Mouse (Mus musculus) megakaryocyte-erythroid progenitor cell, adult 5-6 weeks (primary cell): ENCODE results near the gene Mllt3. TPM values are rescaled to one million over a fixed set of nuclear protein-coding genes. Genes with fewer than 3 reads are reported as not detected.

ENCODE experiments used
- ATAC-seq: replicated peaks from 2 replicates; pipeline ENCODE4 v1.8.0; 2016; ENCODE audit warnings: mild to moderate bottlenecking, inconsistent platforms; ENCODE audit not compliant: severe bottlenecking, poor library complexity, low FRiP score, low TSS enrichment
- total RNA-seq, 2 experiments: library from RNA; stranded (forward) in 1 of 2; stranded (reverse) in 1 of 2; fragments of 200-1000, 215-1000 nt in 1 of 2; fragments of >200 nt in 1 of 2; fragmentation: Nextera tagmentation in 1 of 2; gene quantifications; 2 replicates each; pipeline ENCODE4 v1.2.3; 2014 to 2017

Gene Mllt3
- total RNA-seq, 2 experiments from 2014 or later: 74.7 to 125 TPM

DNA sequence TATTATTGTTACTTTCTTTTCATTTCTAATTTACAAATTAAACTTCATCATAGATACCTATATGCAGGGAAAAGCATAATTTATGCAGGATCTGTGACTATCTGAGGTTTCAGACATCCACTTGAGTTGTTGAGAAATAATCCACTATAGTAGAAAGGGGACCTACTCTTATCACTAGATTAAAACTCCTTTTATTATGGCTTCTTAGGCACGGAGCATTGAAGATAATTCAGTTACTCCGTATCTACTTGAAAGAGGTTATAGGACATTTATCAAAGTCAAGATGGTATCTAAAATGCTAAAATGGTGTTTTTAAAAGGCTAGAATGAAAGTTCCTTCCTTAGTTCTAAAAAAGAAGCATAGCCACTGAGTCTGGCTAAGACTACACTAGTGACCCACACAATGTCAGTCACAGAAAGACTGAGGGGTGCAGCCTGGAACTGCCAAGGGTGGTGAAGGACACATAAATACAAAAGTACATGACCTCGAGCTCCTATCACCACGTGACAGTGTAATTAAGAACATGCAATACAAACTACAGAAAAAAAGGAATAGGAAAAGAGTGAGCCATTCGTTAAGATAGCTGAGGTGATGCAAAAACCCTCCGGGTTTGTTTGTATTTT, 127.9 kb downstream of the Mllt3 start:
- no peak; the same call in 1 of the 2 replicates for ATAC-seq

DNA sequence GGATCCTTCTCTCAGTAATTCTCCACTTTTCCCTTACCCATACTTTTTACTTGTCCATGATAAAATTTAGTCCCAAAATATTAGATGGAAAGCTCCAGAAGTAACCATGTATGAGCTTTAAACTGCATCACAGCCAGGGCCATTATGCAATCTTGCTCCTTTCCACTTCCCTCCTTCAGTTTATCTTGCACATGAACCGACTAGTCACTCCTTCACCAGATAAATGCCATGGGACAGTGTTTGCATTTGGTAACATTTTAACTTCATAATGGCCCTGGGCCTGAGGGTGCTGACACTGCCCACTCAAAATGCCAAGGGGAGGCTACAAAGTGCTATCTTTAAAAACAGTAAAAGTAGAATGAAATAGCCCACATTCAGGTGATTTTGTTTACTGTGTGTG, 128.4 kb downstream of the Mllt3 start:
- peak; percentile 53; the same call in 1 of the 2 replicates for ATAC-seq

DNA sequence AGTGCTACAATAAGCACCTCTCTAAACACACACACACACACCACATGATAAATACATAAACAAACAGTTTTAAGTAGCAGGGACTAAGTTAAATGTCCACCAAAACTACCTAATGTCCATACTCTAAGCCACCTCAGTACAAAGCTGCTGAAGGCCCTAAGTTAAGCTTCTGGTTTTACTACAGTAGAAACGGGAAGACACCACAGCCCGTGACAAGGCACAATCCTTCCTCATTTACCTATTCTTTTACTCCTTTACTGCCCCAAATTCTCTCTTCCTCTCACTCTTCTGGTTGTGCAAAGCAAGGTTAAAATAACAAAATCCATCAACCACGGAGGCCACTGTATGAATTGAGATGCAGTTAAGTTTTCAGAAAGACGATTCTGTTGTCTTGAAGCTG, 130.6 kb downstream of the Mllt3 start:
- no peak for ATAC-seq

DNA sequence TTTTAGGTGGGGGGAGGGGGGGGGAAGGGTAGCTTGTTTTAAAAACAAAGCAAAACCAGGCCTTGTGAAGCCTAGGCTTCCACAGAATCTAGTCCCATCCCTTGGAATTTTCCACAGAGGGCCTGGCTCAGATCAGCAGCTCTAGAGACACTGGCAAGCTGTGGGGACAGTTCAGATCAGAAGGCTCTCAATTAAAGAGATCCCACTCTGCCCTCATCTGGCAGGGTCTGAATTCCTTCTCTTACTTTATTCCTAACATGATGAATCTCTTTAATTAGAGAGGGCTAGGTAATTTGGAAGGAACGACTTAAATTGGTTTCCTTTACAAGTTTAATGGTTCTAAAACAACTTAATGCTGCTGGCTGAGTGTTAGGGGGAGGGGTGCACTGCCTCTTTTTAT, 132.0 kb downstream of the Mllt3 start:
- no peak for ATAC-seq

DNA sequence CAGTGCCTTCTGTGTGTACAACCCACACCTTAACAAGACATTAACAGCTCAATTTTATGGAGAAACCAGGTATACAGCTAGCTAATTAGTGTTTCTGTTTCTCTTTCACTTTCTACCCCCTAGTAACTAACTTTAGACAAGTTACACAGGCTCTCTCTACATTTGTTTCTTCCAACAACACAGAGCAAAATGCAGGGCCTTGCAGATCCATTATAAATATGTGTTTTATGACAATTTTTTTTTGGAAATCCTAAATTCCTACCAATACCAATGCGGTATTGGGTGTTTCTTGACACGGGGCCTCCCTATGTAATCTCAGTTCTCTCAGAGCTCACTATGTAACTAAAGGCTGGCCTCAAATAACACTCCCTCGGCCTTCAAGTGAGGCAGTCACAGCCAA, 139.7 kb downstream of the Mllt3 start:
- ATAC-seq: no peak

DNA sequence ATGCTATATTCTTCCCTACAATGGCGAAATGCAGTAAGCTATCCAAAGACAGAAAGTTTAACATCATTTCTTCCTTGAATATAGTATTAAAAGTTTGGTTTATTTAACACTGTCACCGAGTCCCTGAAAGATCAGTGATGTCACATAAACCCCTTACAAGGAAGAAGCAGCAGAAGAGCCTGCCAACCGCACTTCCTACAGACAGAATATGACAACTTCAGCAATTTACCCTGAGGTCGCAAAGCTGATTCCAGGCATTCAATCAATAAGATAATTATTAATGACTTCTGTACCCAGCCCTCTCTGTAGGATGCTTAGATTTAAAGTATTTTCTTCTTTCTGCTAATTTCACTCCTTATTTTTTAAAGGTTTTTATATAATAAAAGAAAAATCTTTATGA, 140.2 kb downstream of the Mllt3 start:
- ATAC-seq: no peak

DNA sequence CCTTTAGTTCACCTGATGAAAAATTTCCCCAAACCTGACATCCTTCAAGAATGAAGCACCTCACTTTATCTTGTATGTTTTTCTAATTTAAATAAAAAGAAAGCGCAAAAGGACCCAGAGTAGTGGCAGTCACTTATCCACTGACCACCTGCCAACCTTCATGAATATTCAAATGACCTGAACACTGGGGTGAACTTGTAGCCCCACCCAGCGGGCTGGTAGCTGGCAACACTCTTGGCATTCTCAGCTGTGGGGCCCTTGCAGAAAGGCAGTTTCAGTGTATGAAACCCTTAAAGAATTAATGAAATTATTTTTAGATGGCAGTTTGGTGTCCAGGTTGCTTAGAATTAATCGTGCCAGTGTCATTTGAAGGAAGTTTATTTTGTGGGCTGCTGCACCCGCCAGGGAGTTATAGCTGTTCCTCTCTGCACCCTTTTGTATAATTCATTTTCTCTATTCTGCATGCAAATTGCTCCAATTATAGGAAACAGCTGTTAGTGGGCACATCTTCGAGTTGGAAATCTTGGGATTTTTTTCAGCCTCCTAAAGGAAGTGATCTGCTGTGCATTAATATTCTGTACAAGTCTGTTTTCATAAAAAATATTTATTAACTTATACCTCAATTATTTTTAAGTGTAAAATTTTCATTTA, 149.8 kb downstream of the Mllt3 start:
- 0 out of 2 replicates have a peak, but pooled peaks have one; percentile 52 for ATAC-seq

DNA sequence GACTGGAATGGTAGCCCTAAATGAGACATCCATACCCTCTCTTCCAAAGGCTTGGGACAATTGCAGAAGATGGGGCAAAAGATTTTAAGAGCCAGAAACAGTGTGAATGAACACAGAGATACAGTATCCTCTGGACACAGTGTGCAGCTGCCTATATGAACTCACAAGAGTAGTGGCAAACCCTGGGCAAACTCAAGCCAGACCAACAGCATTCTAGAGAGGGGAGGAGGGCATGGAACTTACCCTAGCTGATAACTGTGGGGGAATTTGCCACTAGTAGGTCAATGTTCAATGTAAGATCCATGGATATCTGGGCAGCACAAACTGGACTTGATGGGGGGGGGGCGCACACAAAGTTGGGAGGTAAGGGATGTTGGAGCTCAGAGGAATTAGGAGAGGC, 151.2 kb downstream of the Mllt3 start:
- no peak for ATAC-seq

DNA sequence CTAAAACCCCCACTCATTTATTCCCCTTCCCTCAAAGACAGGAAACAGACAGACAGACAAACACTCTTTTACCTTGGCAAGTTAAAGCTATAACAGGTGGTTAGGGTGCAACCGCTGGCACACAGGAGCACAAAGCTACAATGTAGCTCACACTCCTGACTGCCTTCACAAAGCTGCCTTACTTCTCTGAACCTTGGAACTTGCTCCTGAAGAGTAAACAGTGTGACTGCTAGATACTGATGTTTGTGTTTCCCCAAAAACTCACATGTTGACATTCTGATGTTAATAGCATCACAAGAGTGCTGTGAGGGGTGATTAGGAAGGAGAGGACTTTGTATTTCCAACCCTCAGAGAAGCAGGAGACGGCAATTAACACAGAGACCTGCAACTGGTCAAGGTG, 151.6 kb downstream of the Mllt3 start:
- no peak for ATAC-seq

DNA sequence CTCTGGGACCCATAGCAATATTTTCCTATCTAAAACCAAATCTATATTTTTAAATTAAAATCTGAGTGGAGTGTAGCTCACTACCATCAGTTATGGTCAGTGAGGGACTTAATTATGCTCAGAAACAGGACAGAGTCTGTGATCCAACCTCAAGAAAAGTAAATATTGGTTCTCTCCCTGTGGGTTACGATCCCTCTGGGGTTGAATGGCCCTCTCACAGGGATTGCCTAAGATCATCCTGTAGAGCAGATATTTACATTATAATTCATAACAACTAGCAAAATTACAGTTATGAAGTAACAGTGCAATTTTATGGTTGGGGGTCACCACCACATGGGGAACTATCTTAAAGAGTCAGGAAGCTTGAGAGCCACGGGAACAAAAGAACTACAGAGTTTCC, 152.9 kb downstream of the Mllt3 start:
- ATAC-seq: no peak

DNA sequence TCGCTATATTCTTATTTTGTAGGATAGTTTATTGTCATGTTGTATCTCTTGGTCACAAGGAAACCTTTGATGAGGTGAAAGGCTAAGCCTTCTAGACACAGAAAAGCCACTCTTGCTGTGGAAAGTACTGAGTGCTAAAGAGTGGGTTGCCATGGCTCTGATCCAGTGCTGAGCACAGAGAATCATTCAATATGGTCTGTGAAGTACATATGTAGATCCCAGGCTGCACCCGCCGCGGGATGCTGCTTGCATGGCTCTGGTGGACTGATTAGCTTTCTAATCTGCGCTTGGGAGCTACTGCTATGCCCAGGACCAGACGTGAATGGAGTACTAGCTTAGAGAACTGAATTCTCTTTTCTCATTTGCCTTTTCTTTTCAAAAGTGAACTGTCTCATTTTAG, 154.5 kb downstream of the Mllt3 start:
- ATAC-seq: no peak

DNA sequence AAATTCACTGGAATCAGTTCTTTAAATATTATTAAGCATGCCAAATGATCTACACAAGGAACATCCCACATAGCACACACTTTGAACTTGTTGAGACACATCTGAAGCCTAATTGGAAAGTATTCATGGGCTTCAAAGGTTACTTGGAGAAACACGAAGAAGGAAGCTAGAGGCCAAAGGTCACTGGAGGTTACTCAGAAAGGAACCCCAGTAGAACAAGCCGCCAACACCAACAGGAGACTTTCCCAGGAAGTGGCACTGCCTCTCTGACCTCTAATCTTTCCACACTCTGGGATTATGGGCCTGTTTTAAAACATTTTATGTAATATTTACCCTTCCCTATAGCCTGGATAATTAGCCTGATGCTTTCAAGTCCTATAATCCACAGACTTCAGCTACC, 162.6 kb downstream of the Mllt3 start:
- no peak for ATAC-seq

DNA sequence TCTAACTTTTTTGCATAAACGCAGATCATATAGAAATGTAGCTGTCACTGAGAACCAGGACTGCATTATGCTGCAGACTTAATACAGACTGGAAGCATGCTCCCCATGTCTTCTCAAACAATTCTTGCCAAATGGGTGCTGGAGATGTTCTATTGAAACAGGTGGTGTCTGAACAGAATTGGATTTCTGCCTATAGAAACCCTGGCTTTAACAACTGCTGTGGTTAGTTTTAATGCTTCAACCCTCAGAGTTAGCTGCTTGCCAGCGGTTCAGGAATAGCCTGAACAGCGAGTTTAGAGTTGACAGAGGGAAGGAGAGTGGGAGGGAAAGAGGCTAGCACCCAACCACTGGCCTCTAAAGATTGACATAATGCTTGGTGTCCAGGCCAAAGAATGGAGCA, 166.6 kb downstream of the Mllt3 start:
- no peak for ATAC-seq

DNA sequence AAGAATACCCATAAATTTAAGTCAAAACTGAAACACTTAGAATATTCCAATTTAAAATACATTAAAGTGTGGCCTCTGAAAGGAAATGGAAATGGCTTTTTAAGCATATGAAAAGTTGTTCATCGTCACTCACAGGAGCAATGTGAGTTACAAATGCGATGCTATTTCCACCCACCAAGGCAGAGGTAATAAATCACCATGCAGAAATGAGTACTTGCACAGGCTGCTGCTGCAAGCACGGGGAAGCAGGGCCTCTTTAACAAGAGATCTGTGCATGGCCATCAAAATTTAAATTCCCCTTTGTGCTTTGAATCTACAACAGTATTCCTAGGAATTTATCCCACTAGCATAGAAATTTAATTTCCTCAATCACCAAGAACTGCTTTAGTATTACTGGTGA, 167.3 kb downstream of the Mllt3 start:
- no peak for ATAC-seq

DNA sequence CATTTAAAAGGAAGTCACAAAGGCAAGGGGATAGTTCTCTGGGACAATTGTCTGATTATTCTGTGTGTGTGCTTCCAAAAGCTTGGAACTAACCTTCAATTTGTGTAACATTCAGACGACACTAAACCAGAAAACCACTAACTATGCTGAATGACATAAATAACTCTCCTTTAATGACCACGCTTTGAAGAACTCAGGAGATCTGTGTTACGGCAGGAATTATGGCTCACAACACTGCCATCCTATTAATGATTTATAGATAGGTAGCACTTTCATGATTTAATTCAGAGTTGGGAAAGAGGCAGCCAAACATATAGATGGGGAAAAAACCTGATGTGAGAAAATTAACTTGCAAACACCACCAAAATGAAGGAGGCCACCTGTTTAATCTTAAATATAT, 168.1 kb downstream of the Mllt3 start:
- ATAC-seq: no peak

DNA sequence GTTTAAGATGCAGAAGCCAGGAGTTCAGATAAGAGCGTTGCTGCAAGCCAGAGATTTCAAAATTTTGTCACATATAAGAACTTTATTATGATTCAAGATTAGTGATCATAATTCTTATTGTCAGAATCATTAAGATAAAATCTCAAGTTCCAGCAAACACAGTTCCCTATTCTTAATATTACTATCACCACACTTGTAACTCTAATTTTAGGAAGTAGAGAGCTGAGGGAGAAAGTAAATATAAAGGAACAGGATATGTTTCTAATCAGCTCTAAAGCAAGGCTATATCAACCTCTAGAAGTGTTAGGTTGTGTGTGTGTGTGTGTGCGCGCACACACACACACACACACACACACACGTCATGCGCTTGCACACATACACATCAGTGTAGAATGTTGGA, 170.0 kb downstream of the Mllt3 start:
- no peak for ATAC-seq

DNA sequence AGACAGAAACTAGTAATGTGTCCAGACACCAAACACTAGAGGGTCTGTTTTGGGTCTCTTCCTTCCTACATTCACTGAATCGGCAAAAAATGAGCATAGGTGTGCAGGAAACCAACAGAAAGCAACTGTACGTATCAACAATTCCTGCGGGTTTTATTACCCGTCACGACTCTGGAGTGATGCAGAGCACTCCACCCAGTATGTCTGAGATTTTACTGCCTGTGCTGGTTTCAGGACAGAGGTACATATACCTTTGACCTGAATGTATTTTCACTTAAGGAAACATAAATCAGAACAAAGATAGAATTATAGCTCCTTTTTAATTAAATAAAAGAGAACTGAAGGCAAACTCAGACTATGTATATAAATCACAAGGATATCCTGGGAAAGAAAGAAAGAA, 172.4 kb downstream of the Mllt3 start:
- no peak for ATAC-seq

DNA sequence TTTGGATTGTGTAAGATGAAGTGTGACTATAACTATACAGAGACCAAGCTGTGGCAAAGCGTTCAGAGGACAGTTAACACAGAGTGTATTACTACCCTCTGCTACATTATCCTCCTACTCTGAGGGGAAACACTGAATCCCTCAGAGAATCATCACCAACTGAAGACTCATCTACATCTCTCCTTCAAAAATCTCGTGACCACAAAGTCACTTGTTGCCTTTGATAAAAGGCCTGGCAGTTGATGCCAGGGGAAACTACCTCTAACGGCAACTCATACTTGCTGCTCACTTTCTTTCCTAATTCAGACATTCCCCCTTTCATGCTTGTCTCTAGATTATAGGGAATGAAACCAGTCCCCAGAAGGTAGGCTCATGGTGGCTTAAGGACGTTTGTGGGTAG, 174.0 kb downstream of the Mllt3 start:
- peak; percentile 69 for ATAC-seq

DNA sequence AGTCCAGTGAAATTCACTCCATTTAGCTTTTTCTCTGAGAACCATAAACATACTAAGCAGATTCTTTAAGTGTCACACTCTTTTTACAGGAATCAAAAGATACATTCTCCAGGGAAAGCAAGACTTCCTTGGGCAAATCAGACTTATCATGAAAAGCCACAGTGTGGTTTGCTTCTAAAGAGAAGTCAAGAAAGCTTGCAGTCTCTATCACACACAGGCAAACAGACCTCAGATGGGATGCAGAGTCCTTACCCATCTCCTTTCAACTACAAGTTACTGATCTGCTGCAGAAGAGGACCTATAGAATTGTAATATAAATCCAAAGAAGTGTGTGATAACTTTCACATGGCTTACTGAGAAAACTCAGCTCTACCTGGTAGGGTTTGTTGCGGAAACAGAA, 175.2 kb downstream of the Mllt3 start:
- no peak for ATAC-seq

DNA sequence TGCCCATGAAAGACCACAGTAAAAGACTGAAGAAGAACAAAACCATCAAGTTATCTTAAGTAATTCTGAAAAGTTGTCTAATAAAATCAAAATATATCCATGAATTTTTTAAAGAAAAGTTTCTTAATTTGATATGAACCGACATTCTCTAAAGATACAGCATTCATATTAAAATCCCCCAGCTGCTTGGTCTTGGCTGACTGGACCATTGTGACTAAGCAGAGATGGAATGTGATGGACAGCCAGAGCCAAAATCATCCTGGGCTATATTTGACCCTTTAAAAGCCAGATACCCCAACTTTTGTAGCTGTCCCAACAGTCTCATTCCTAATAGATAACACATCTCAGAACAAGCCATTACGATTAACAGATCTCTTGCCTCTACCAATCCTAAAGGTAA, 180.7 kb downstream of the Mllt3 start:
- no peak for ATAC-seq

DNA sequence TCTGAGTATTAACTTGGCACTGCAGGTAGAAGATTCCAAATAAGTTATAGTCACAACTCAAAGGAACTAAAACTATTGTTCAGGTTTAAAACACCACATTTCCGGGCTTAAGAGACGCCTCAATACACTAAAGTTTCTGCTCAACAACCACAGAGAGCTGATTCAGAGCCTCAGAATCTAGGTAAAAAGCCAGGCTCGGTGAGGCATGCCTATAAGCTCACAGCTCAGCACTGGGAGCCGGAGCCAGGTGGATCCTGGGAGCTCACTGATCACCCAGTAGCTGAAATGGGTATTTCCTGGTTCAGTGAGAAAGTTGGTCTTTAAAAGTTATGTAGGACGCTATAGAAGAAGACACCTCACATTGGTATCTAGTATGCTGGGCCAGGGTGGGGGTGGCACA, 183.1 kb downstream of the Mllt3 start:
- ATAC-seq: no peak
